Mouse (Mus musculus): ENCODE results near the gene Cd27. TPM values are rescaled to one million over a fixed set of nuclear protein-coding genes. Genes with fewer than 3 reads are reported as not detected.

Cd27 gene
- polyA plus RNA-seq, 3 experiments from 2014 or later = 258 to 621 (median 560) TPM

DNA sequence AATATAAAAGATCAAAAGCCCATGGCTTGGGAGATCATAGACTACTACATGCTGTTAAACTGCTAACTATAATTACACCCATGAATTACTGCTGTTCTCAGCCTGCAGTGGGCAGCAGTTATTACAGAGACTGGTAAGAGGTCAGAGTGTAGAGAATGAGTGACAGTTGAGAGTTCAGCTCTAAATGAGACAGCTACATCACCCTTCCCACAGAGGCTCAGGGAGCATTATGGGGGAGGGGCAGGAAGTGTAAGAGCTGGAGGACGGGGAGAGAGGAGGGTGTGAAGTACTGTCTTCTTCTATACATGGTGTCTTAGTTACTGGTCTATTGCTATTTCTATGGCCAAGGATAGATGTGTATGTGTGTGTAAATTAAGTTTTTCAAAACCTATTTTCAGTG lies 7.7 kb upstream of the Cd27 start:
- no peak for ATAC-seq

DNA sequence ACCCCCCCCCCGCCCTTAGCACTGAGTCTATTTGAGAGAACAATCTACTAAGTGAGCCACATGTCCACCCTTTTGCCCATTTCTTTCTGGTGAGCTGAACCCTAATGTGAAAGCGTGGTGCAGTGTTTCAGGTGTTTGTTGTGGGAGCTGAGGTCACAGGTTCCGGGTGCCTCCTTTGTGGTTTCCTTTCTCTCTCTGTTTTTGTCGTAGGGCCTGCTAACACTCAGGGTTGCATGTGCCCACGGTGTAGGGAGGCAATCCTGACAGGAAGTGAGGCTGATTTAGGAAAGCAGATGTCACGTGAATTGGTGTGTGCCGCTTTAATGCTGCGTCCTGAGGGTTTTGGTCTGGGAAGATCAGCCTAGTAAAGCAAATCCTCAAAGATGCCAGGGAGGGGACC lies 4.8 kb upstream of the Cd27 start:
- peak; percentile 73 for ATAC-seq

DNA sequence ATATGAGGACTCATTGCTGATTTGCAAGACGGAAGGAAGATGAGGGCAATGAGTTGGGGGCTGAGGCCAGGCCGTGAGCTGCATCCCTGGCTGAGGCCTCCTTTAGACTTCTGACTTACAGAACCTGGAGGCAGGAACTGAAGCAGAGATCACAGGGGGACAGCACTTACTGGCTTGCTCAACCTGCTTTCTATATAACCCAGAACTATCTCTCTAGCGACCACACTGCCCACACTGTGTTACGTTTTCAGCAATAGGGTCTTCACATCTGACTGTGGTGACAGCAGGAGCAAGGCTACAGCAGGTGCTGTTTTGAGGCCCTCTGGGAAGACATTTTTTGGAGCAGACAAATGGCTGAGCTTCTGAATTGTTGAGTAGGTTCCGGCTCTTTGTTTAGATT lies 3.8 kb upstream of the Cd27 start:
- ATAC-seq = no peak

- no peak for ATAC-seq
Measured at GRCm38 (mm10) chr6:125239547-125239946, 2.7 kb upstream of the Cd27 start.

GRCm38 (mm10) chr6:125238396-125238795 lies 1.6 kb upstream of the Cd27 start:
- ATAC-seq = peak; percentile 19

- ATAC-seq = peak; percentile 34
Measured at GRCm38 (mm10) chr6:125237421-125237820, 611 bp upstream of the Cd27 start.

GRCm38 (mm10) chr6:125236341-125236740 lies 469 bp downstream of the Cd27 start:
- ATAC-seq = no peak

DNA sequence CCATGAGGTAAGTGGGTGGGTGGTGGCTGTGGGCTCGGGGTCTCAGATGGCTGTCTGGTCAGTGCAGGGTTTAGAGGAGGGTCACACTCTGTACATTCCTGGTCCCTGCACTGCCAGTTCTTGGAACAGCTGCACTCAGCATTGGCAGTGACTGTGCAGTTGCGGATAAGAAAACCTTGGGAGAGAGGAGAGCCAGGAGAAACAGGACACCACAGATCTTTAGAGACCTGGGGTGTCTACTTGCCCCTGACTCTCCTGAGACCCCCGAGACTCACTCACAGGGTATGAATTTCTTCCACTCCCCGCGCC lies 2.3 kb downstream of the Cd27 start:
- ATAC-seq = no peak

- no peak for ATAC-seq
Measured at GRCm38 (mm10) chr6:125233816-125234519, 2.8 kb downstream of the Cd27 start.

DNA sequence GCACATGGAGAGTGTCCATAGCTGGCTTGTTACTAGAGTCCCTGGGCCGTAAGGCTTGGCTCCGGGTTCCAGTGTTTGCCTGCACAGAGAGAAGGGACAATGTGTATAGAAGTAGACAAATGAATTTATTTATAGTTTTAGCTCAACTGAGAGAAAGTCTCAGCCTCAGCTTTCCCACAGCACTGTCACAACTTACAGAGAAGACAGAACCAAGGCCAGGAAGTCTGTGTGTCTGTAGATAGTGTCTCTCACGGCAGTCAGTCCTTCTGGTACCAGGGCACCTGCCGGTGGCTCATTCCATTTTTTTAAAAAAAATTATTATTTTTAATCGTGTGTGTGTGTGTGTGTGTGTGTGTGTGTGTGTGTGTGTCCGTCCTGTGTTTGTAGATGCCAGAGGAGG lies 4.3 kb downstream of the Cd27 start:
- ATAC-seq = no peak

DNA sequence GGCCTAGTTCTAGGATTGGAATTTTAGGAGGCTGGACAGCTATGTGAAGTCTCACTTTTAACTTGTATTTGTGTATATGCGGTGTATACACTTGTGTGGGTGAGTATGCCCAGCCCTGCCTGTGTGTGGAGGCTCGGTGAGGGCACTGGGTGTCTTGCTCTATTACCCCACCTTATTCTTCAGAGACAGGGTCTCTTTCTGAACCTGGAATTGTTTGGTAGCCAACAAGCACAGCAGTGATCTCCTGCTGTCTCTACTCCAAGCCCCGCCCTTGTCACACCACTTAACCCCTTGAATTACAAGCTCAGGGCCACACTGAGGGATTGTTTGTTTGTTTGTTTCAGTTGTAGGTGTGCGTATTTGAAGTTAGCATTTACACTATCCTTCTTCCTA lies 4.8 kb downstream of the Cd27 start:
- peak; percentile 7 for ATAC-seq

- peak; percentile 68 for ATAC-seq
Measured at GRCm38 (mm10) chr6:125231117-125232044, 5.4 kb downstream of the Cd27 start, which contains the start of gene Tapbpl. Gene Tapbpl (minus strand): TSS chr6:125231860.

- no peak for ATAC-seq
Measured at GRCm38 (mm10) chr6:125230571-125230970, 6.2 kb downstream of the Cd27 start.

DNA sequence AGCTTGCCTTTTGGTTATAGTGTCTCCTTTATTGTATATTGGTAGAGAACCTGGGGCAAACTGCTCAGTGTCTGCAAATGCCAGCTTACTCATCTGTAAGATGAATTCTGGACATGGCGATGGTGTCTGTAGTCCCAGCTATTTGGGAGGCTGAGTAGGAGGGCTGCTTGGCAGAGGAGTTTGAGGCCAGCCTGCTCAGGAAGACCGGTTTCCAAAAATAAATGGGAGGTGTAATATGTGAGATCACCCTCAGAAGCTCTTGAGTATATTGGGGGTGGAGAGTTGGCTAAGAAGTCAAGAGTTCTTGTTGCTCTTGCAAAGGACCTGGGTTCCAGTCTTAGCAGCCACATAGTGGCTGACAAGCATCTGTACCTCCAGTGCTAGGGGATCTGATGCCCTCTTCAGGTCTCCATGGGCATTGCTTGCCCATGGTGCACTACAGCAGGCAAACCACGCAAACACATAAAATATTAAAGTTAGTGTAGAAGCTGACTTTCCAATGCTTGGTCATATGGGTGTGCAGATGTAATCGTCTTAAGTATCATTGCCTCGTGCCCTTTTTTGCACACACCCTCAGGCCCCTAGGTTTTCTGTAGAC lies 11.2 kb downstream of the Cd27 start:
- no peak for ATAC-seq

DNA sequence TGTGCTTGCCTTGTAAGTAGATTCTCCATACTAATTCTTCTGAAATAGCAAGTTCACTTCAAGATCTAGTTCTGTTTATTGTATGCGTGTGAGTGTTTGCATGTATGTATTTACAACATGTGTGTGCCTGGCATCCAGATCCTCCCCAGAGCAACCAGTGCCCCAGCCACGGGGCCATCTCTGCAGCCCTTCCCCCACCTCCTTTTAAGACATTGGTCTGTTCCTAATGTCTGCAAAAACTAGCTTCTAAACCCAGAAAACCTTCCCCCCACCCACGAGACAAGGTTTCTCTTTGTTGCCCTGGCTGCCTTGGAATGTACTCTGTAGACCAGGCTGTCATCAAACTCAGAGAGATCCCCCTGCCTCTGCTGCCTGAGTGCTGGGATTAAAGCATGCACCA lies 14.2 kb downstream of the Cd27 start:
- ATAC-seq = peak; percentile 0

- peak; percentile 94 for ATAC-seq
Measured at GRCm38 (mm10) chr6:125222146-125222545, 14.7 kb downstream of the Cd27 start.

- ATAC-seq = no peak
Measured at GRCm38 (mm10) chr6:125221115-125221745, 15.6 kb downstream of the Cd27 start.

DNA sequence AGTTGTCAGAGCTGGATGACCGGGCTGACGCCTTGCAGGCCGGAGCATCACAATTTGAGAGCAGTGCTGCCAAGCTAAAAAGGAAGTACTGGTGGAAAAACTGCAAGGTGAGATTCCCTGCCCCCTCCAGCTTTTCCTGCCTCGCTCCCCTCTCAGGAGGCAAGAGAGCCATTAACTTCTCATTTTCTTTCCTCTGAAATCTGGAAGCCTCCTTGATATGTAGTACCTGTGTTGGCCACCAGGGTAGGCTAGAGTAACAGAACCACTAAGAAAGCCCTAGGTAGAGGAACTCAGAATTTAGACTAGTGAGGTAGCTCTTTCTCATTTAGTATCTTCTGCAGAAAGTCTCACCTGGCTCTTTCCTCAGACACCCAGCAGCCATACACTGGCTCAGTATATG lies 17.8 kb downstream of the Cd27 start:
- peak; percentile 19 for ATAC-seq

- no peak for ATAC-seq
Measured at GRCm38 (mm10) chr6:125217899-125218298, 18.9 kb downstream of the Cd27 start.

DNA sequence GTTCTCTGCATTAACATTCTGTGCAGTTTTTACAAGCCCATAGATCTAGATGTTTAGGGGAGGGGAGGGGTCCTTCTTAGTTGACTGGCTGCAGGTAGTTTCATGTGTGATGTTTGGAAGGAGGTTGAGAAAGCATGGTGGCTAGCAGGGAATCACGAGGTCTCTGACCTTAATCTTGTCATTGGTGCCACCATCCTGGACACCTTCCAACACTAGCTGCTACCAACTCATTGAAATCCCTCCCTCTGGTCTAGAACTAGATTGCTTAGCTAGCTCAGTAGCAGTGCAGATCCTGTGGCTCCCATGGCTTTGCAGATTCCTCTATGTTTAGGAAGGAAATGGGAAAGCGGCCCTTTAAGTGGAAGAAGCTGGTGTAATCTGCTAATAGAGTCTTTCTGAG lies 19.9 kb downstream of the Cd27 start:
- ATAC-seq = no peak

- peak; percentile 90 for ATAC-seq
Measured at GRCm38 (mm10) chr6:125215148-125215954, 21.5 kb downstream of the Cd27 start, which contains the start of gene Vamp1. Gene Vamp1 (plus strand): TSS chr6:125215551.

GRCm38 (mm10) chr6:125213715-125214114 lies 23.1 kb downstream of the Cd27 start:
- ATAC-seq = no peak

Measured in inflammation-experienced regulatory T-cells, adult 6 months (primary cell).